Mouse (Mus musculus): ENCODE measurements at regions not wholly inside any gene's neighbourhood (a gene's known extent, or its start where the extent isn't known, plus 50 kb on each side); places are given as distances from the start of the nearest gene placed in this dataset.

DNA sequence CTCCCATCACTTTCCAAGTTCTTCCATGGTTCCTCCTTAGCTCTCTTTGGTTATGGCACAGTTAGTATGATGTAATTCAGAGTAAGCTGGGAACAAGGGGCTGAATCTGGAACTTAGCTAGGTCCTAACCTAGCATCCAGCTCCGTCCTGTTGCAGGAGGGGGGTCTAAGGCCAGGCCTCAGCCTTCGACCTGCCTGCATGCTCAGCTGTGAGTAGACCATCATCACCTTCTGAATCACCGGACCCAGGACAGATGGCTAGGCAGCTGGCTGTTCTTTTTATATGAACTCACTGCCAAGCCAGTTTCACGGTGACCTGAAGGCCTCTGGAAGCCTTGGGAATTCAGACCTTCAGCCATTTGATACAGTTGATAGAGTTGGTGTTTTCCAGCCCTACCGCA, 152.9 kb upstream of the Tnfaip3 start:
- no peak for DNase-seq (ENCODE audit: low read depth, low spot score)
- Histone ChIP-seq H3K27me3 (ENCODE audit: control insufficient read depth in 1 of 2, insufficient read depth in 2 of 2, low read length in 2 of 2) (peaks cover 2% of the 10 kb centered on the region in 2 experiments; a peak in 2 of 4 replicates), H3K27ac (ENCODE audit: control insufficient read depth, low read depth, low read length) (no peak overlapping the region), H3K9me3 (replicated peaks; ENCODE audit: insufficient read depth, low read length) (no peaks in the 10 kb centered on the region), H3K9ac (ENCODE audit: control insufficient read depth, low read depth, low read length, poor library complexity, severe bottlenecking) (no peak overlapping the region), H3K4me1 (ENCODE audit: control insufficient read depth in 1 of 2, insufficient read depth in 2 of 2, low read length in 2 of 2) (no peaks in the 10 kb centered on the region), H3K4me3 (ENCODE audit: control insufficient read depth in 1 of 2, insufficient read depth in 1 of 2, low read depth in 2 of 2, low read length in 2 of 2) (no peak overlapping the region), H3K36me3 (ENCODE audit: control insufficient read depth in 1 of 2, insufficient read depth in 2 of 2, low read length in 2 of 2) (no peaks in the 10 kb centered on the region), H3K79me2 (ENCODE audit: control insufficient read depth, insufficient read depth, low read length, poor library complexity) (no peaks in the 10 kb centered on the region)
- TF ChIP-seq TAL1 (IDR thresholded peaks at IDR 0.05; ENCODE audit: low read length) (no peak), GATA1 (IDR thresholded peaks at IDR 0.05; ENCODE audit: low read depth, low read length) (no peak), GABPA (IDR thresholded peaks at IDR 0.05; ENCODE audit: low read depth, low read length) (no peak), MAX (IDR thresholded peaks at IDR 0.05; ENCODE audit: low read length) (no peak), ETS1 (IDR thresholded peaks at IDR 0.05; ENCODE audit: low read depth, low read length) (no peak), MEF2A (IDR thresholded peaks at IDR 0.05; ENCODE audit: extremely low read depth, insufficient replicate concordance, low read depth, low read length, poor library complexity, severe bottlenecking) (no peak), MYC (IDR thresholded peaks at IDR 0.05; ENCODE audit: low read depth, low read length) (no peak), KAT2A (conservative IDR thresholded peaks at IDR 0.05; ENCODE audit: low read depth, low read length) (no peak), ZNF384 (IDR thresholded peaks at IDR 0.05; ENCODE audit: low read depth, low read length) (no peak), POLR2A (IDR thresholded peaks at IDR 0.05; ENCODE audit: control insufficient read depth in 1 of 2, insufficient read depth in 1 of 2, low read depth in 1 of 2, low read length in 2 of 2, poor library complexity in 1 of 2) (no peak), MXI1 (IDR thresholded peaks at IDR 0.05; ENCODE audit: low read depth, low read length) (no peak), ZC3H11A (IDR thresholded peaks at IDR 0.05; ENCODE audit: low read depth, low read length) (no peak)

DNA sequence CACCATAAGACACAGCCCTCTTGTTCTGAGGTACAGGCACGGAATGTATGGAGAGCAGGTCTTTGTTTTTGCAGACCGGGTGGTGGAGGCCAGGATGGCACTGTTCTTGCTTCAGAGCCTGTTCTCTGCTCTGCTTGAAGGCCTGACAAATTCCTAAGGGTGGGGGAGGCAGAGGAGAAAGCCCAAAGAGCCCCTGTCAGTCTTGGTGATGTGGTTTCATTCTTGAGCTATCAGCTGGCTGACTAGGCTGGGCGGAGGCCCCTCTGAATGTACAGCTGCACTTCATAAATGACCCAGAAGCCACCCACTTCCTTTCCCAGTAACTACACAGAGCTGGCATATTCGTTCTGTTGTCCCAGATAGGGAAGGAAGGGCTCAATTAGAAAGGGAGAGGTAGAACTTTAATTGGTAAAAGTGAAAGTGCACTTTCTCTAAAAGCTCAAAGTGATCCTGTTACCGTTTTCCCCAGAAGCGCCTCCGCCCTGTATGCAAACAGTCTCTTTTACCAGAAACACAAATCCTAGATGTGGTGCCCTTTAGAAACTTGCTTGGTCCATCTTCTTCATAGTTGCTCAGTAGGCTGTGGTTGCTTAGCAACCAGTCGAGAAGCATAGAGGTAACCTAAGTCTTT, 152.3 kb upstream of the Tnfaip3 start:
- H3K79me2 ChIP-seq (ENCODE audit: control insufficient read depth, insufficient read depth, low read length, poor library complexity): no peaks in the 10 kb centered on the region
- no peaks in the 10 kb centered on the region for H3K4me1 ChIP-seq (ENCODE audit: control insufficient read depth in 1 of 2, insufficient read depth in 2 of 2, low read length in 2 of 2)
- DNase-seq (ENCODE audit: low read depth, low spot score): no peak
- H3K9me3 ChIP-seq (replicated peaks; ENCODE audit: insufficient read depth, low read length): no peaks in the 10 kb centered on the region
- no peak overlapping the region for H3K27ac ChIP-seq (ENCODE audit: control insufficient read depth, low read depth, low read length)
- H3K9ac ChIP-seq (ENCODE audit: control insufficient read depth, low read depth, low read length, poor library complexity, severe bottlenecking): no peak overlapping the region
- H3K27me3 ChIP-seq (ENCODE audit: control insufficient read depth in 1 of 2, insufficient read depth in 2 of 2, low read length in 2 of 2): peaks cover 2% of the 10 kb centered on the region in 2 experiments; a peak in 2 of 4 replicates
- no peaks in the 10 kb centered on the region for H3K36me3 ChIP-seq (ENCODE audit: control insufficient read depth in 1 of 2, insufficient read depth in 2 of 2, low read length in 2 of 2)
- no peak for TF ChIP-seq POLR2AphosphoS2 (IDR thresholded peaks at IDR 0.05; ENCODE audit: low read length)
- H3K4me3 ChIP-seq (ENCODE audit: control insufficient read depth in 1 of 2, insufficient read depth in 1 of 2, low read depth in 2 of 2, low read length in 2 of 2): peak overlapping the region in 1 of 2 experiments; percentile 29; a peak in 1 of 4 replicates

DNA sequence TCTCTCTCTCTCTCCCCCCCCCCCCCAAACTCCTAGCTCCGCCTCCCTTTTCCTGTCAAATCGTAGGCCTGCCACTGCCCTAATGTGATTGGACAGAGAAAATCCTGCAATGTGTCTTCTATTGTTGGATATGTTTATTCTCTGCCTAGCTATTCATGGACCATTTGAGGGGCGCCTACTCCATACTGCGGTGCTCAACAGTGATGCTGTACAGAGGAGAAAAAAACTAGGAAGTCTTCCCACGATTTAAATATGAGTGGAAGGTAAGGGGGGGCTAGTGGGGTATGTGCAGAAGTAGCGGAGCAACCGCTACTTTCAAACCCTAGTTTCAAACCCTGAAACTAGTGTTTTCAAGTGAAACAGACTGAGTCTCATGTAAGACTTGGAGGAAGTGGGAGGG, 151.6 kb upstream of the Tnfaip3 start:
- DNase-seq (ENCODE audit: low read depth, low spot score): no peak
- TF ChIP-seq JUND (IDR thresholded peaks at IDR 0.05; ENCODE audit: low read depth, low read length): no peak
- no peak for TF ChIP-seq MEF2A (IDR thresholded peaks at IDR 0.05; ENCODE audit: extremely low read depth, insufficient replicate concordance, low read depth, low read length, poor library complexity, severe bottlenecking)
- TF ChIP-seq SMC3 (IDR thresholded peaks at IDR 0.05; ENCODE audit: low read depth, low read length): no peak
- TF ChIP-seq ELF1 (IDR thresholded peaks at IDR 0.05; ENCODE audit: low read depth, low read length): no peak
- TF ChIP-seq EP300 (IDR thresholded peaks at IDR 0.05; ENCODE audit: low read depth in 1 of 2, low read length in 2 of 2): no peak
- no peak for TF ChIP-seq USF1 (IDR thresholded peaks at IDR 0.05; ENCODE audit: low read depth, low read length)
- TF ChIP-seq ZNF384 (IDR thresholded peaks at IDR 0.05; ENCODE audit: low read depth, low read length): no peak
- Histone ChIP-seq H3K4me3 (ENCODE audit: control insufficient read depth in 1 of 2, insufficient read depth in 1 of 2, low read depth in 2 of 2, low read length in 2 of 2) (no peak overlapping the region), H3K27me3 (ENCODE audit: control insufficient read depth in 1 of 2, insufficient read depth in 2 of 2, low read length in 2 of 2) (peaks cover 2% of the 10 kb centered on the region in 2 experiments; a peak in 2 of 4 replicates), H3K9me3 (replicated peaks; ENCODE audit: insufficient read depth, low read length) (no peaks in the 10 kb centered on the region), H3K36me3 (ENCODE audit: control insufficient read depth in 1 of 2, insufficient read depth in 2 of 2, low read length in 2 of 2) (no peaks in the 10 kb centered on the region), H3K27ac (ENCODE audit: control insufficient read depth, low read depth, low read length) (no peak overlapping the region), H3K9ac (ENCODE audit: control insufficient read depth, low read depth, low read length, poor library complexity, severe bottlenecking) (no peak overlapping the region), H3K4me1 (ENCODE audit: control insufficient read depth in 1 of 2, insufficient read depth in 2 of 2, low read length in 2 of 2) (no peaks in the 10 kb centered on the region), H3K79me2 (ENCODE audit: control insufficient read depth, insufficient read depth, low read length, poor library complexity) (no peaks in the 10 kb centered on the region)
